Mouse (Mus musculus) megakaryocyte, embryonic 14.5 days (primary cell): ENCODE measurements around the gene Pnpla7.

Experiments
- FLI1 ChIP-seq: IDR thresholded peaks from 2 replicates; pipeline ENCODE4 v1.6.1; 2012; ENCODE audit warnings: low read length, inconsistent platforms, mixed read lengths
- GATA1 ChIP-seq: IDR thresholded peaks from 3 replicates; pipeline ENCODE4 v1.6.1; 2012; ENCODE audit warnings: mixed read lengths, low read length, inconsistent platforms, borderline replicate concordance

DNA sequence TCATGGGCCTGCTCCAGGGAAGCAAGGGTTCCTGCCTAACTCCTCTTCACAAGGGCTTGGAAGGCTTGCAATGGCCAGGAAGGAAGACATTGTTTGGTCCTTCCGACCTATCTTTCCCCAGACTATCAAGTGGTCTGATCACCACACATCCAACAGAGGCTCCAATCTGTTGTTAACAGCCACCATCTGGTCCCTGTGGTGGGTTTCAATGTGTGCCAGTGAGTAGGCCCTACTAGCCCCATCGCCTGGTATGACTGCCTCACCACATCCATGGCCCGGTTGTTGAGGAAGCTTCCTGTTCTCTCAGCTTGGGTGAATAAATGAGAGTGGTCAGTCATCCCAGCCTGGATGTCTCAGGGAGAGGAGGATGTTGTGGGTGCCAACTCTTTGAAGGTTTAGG lies 112.8 kb downstream of the Pnpla7 start:
- TF ChIP-seq GATA1 (no peak), FLI1 (no peak)
